Mouse (Mus musculus): ENCODE measurements around the gene Gpr34. TPM values are rescaled to one million over a fixed set of nuclear protein-coding genes. Genes with fewer than 3 reads are reported as not detected.

Gene Gpr34
- polyA plus RNA-seq, 1 experiment from 2014 or later = 0.75 TPM

GRCm38 (mm10) chrX:13673001-13673400, 41.1 kb downstream of the Gpr34 start:
- H3K27me3 ChIP-seq (replicated peaks) = no peaks in the 10 kb centered on the region
- no peaks in the 10 kb centered on the region for H3K36me3 ChIP-seq
- H3K4me1 ChIP-seq (replicated peaks) = no peaks in the 10 kb centered on the region
- H3K9me3 ChIP-seq (replicated peaks) = no peaks in the 10 kb centered on the region
- WGBS = 78% methylated on average over 3 of the region's 3 CpGs
- no peak overlapping the region for H3K9ac ChIP-seq
- ATAC-seq (ENCODE audit: insufficient number of reproducible peaks, low FRiP score) = no peak
- no peak overlapping the region for H3K4me3 ChIP-seq
- H3K27ac ChIP-seq (ENCODE audit: poor library complexity, severe bottlenecking) = no peak overlapping the region
- H3K4me2 ChIP-seq = no peak overlapping the region

DNA sequence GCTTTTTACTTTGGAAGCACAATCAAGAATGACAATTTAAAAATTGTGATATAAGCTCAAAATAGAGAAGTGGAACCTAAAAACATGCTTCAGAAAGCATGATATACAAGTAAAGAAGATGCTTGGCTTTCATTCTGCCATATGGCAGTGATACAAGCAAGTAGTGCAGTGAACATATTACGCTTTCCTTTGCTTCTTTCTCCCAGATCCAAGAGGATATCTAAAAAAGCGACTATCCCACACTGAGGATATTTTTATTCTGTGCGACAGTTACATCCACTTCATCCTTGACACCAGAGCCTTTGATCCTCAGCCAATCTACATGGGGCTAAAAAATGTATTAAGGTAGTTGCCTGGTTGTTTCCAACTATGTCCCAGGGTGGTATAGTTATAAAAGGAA, 49.9 kb downstream of the Gpr34 start:
- Histone ChIP-seq H3K4me1 (replicated peaks) (no peaks in the 10 kb centered on the region), H3K9ac (no peak overlapping the region), H3K4me3 (no peak overlapping the region), H3K36me3 (no peaks in the 10 kb centered on the region), H3K9me3 (replicated peaks) (no peaks in the 10 kb centered on the region), H3K4me2 (no peak overlapping the region), H3K27ac (ENCODE audit: poor library complexity, severe bottlenecking) (no peak overlapping the region), H3K27me3 (replicated peaks) (no peaks in the 10 kb centered on the region)
- ATAC-seq (ENCODE audit: insufficient number of reproducible peaks, low FRiP score) = no peak
- WGBS = 70% methylated on average over 3 of the region's 3 CpGs

GRCm38 (mm10) chrX:13686589-13686988, 54.7 kb downstream of the Gpr34 start:
- ATAC-seq (ENCODE audit: insufficient number of reproducible peaks, low FRiP score) = no peak
- H3K9me3 ChIP-seq (replicated peaks) = no peaks in the 10 kb centered on the region
- WGBS = 78% methylated on average over 1 of the region's 1 CpGs
- H3K27me3 ChIP-seq (replicated peaks) = no peaks in the 10 kb centered on the region
- no peak overlapping the region for H3K4me2 ChIP-seq
- H3K9ac ChIP-seq = no peak overlapping the region
- H3K36me3 ChIP-seq = no peaks in the 10 kb centered on the region
- no peaks in the 10 kb centered on the region for H3K4me1 ChIP-seq (replicated peaks)
- H3K27ac ChIP-seq (ENCODE audit: poor library complexity, severe bottlenecking) = no peak overlapping the region
- no peak overlapping the region for H3K4me3 ChIP-seq

- Histone ChIP-seq H3K9me3 (replicated peaks) (no peaks in the 10 kb centered on the region), H3K4me1 (replicated peaks) (no peaks in the 10 kb centered on the region), H3K4me3 (no peak overlapping the region), H3K27ac (ENCODE audit: poor library complexity, severe bottlenecking) (no peak overlapping the region), H3K4me2 (no peak overlapping the region), H3K36me3 (no peaks in the 10 kb centered on the region), H3K27me3 (replicated peaks) (no peaks in the 10 kb centered on the region), H3K9ac (no peak overlapping the region)
- 58% methylated on average over 2 of the region's 2 CpGs for WGBS
- ATAC-seq (ENCODE audit: insufficient number of reproducible peaks, low FRiP score) = no peak
Observed at GRCm38 (mm10) chrX:13688356-13688755, 56.5 kb downstream of the Gpr34 start.

Small RNA genes within 50 kb of the gene (microRNA-seq; reads per million reads assigned to microRNA genes)
- gene Gm25246 = not detected

Other genes with a start within 250 kb of the Gpr34 start
- gene Nyx, start 166.0 kb upstream of the Gpr34 start, polyA plus RNA-seq (2016; fragmentation: Nextera tagmentation; extraction: Ambion mirVana) = 0.05 TPM in 2 replicates
- gene Gpr82, start 29.3 kb downstream of the Gpr34 start, polyA plus RNA-seq (2016; fragmentation: Nextera tagmentation; extraction: Ambion mirVana) = 0.09 and 0.12 TPM in 2 replicates
- 5.7 and 5.8 TPM in 2 replicates for gene Cask, start 219.3 kb downstream of the Gpr34 start, polyA plus RNA-seq (2016; fragmentation: Nextera tagmentation; extraction: Ambion mirVana)

Data from heart, embryonic 12.5 days (tissue).